Mouse (Mus musculus): ENCODE measurements around the gene Skap1.

The Skap1 gene

GRCm38 (mm10) chr11:96631521-96631920 lies 167.1 kb downstream of the Skap1 start:
- no peak for DNase-seq

GRCm38 (mm10) chr11:96637927-96638326 lies 173.5 kb downstream of the Skap1 start:
- DNase-seq = no peak

GRCm38 (mm10) chr11:96639805-96640204 lies 175.4 kb downstream of the Skap1 start:
- no peak for DNase-seq

- DNase-seq = no peak
Measured at GRCm38 (mm10) chr11:96642173-96643140, 178.1 kb downstream of the Skap1 start.

- no peak for DNase-seq
Measured at GRCm38 (mm10) chr11:96644969-96645368, 180.6 kb downstream of the Skap1 start.

GRCm38 (mm10) chr11:96645538-96646037 lies 181.2 kb downstream of the Skap1 start:
- DNase-seq = peak; percentile 34

GRCm38 (mm10) chr11:96651848-96652247 lies 187.5 kb downstream of the Skap1 start:
- DNase-seq = no peak

- no peak for DNase-seq
Measured at GRCm38 (mm10) chr11:96653867-96654266, 189.5 kb downstream of the Skap1 start.

- DNase-seq = no peak
Measured at GRCm38 (mm10) chr11:96658420-96658819, 194.0 kb downstream of the Skap1 start.

- DNase-seq = no peak
Measured at GRCm38 (mm10) chr11:96666924-96667323, 202.5 kb downstream of the Skap1 start.

GRCm38 (mm10) chr11:96668367-96668766 lies 204.0 kb downstream of the Skap1 start:
- no peak for DNase-seq

GRCm38 (mm10) chr11:96673792-96674191 lies 209.4 kb downstream of the Skap1 start:
- DNase-seq = peak; percentile 58

GRCm38 (mm10) chr11:96674786-96675365 lies 210.5 kb downstream of the Skap1 start:
- peak; percentile 20 for DNase-seq

- DNase-seq = no peak
Measured at GRCm38 (mm10) chr11:96678026-96678425, 213.6 kb downstream of the Skap1 start.

GRCm38 (mm10) chr11:96679026-96679425 lies 214.6 kb downstream of the Skap1 start:
- no peak for DNase-seq

GRCm38 (mm10) chr11:96685381-96685780 lies 221.0 kb downstream of the Skap1 start:
- no peak for DNase-seq

- DNase-seq = no peak
Measured at GRCm38 (mm10) chr11:96686713-96687280, 222.4 kb downstream of the Skap1 start.

- no peak for DNase-seq
Measured at GRCm38 (mm10) chr11:96692250-96692649, 227.9 kb downstream of the Skap1 start.

- DNase-seq = no peak
Measured at GRCm38 (mm10) chr11:96693360-96693759, 229.0 kb downstream of the Skap1 start.

GRCm38 (mm10) chr11:96694774-96695173 lies 230.4 kb downstream of the Skap1 start:
- DNase-seq = no peak

- no peak for DNase-seq
Measured at GRCm38 (mm10) chr11:96696168-96696727, 231.9 kb downstream of the Skap1 start.

GRCm38 (mm10) chr11:96696842-96697455 lies 232.6 kb downstream of the Skap1 start:
- DNase-seq = peak; percentile 5

- no peak for DNase-seq
Measured at GRCm38 (mm10) chr11:96697467-96697866, 233.1 kb downstream of the Skap1 start.
